Mouse (Mus musculus): ENCODE results near the gene Tacstd2. TPM values are rescaled to one million over a fixed set of nuclear protein-coding genes. Genes with fewer than 3 reads are reported as not detected.
"Not testable (repeated sequence)": the region's sequence is repeated elsewhere in the genome, so short reads cannot be mapped to it uniquely, and the experiment has no call there.

The Tacstd2 gene
- polyA plus RNA-seq (2012; rRNA removed) = 0.16 and 0.36 TPM in 2 replicates

DNA sequence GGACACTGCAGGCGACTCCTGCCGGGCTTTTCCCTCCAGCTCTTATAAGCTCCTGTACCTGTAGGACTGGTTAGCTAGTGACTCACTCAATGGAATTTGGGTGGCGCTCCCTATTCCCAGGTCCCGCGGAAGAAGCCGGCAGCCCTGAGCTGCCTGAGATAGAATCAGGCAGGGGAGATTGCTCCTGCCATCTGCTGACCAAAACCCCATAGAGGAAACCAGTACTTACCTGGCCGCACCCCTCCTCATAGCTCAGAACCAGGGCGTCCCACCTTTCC, at the start of gene Tacstd2:
Tacstd2 (minus strand) TSS at position 20 of the 278 bp plus-strand sequence.
- DNase-seq (ENCODE audit: low read depth, low spot score) = no peak
- WGBS = 4% methylated on average over 8 of the region's 8 CpGs

DNA sequence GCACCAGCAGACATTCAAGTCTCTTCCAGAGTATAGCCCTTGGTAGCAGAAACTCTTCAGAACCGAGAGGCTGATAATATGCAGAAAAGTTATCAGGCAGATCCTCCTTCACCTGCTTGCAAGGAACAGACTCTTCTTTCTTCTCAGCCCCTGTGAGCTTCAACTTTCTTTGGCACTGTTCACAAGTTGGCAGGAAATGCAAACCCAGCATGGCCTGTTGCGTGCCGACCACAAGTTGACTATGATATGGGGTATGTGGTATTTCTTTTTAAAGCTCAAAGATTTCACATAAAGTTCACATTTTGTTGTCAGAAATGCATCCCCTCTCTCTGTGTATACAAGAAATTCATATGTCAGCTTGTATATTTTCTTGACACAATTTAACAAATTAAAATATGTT, 30.7 kb upstream of the Tacstd2 start:
- no peak for DNase-seq (ENCODE audit: low read depth, low spot score)
- 82% methylated on average over 3 of the region's 3 CpGs for WGBS

DNA sequence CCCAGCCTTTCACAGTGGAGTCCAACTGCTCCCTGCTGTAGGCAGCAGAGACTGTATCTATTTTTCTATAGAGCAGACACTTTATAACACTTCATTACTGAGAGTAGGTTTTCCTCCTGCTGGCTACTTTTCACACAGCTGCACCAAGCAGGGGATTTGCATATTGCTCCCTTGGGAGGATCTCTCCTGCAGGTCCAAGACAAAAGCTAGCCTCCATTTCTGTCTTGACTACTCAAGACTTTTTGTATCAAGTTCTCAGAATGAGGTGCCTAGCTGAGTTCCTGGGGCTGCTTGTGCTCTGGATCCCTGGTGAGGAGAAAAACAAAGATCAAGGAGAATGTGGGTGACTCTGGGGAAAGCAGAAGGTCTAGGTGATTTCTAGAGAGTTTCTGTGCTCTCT, 19.8 kb upstream of the Tacstd2 start:
- DNase-seq (ENCODE audit: low read depth, low spot score) = no peak

DNA sequence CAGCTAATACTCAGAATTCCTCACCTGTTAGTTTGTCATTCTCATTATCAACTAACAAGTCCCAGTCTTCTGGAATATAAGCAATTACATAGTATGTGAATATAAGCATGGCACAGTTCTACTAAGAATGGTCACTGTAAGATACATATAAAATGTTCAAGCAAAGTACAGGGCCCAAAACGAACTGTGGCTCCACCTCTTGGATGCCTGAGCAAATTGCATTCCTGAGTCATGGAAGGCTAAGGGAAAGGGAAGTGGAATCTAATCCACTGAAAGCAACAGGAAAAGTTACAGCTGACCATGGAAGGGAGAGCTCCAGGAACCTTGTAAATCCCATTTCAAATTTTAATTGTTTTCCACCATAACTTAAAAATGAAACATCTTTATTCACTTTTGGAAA, 14.0 kb upstream of the Tacstd2 start:
- no peak for DNase-seq (ENCODE audit: low read depth, low spot score)
- 6% methylated on average over 1 of the region's 1 CpGs for WGBS

DNA sequence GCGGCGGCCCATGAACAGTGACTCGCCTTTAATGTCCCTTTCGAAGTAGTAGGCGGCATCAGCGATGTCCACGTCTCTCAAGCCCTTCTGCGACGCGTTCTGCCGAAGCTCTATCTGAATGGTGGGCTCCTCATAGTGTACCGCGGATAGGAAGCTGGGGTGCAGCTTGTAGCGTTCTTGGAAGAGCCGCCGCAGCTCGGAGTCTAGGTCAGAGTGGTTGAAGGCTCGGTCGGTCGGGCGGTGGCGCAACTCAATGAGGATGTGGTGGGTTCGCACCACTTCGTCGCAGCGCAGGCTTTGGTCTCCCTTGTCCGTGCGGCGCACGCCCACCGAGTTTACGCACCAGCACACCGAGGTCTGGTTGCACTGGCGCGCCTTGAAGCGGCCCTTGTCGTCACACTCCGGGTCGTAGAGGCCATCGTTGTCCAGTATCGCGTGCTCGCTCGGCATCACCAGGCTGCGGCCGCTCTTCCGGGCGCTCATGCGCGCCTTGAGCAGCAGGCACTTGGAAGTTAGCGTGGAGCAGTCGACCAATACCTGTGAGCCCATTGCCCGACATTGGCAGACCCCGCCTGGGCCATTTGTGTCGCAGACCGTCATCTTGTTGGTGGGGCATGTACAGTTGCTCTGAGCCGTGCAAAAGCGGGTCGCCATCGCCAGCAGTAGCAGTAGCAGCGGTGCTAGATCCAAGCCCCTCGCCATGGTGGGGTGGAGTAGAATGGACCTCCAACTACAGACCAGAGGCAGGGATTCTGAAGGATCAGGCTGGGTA, 405 bp downstream of the Tacstd2 start:
- 1% methylated on average over 62 of the region's 62 CpGs for WGBS
- no peak for DNase-seq (ENCODE audit: low read depth, low spot score)

DNA sequence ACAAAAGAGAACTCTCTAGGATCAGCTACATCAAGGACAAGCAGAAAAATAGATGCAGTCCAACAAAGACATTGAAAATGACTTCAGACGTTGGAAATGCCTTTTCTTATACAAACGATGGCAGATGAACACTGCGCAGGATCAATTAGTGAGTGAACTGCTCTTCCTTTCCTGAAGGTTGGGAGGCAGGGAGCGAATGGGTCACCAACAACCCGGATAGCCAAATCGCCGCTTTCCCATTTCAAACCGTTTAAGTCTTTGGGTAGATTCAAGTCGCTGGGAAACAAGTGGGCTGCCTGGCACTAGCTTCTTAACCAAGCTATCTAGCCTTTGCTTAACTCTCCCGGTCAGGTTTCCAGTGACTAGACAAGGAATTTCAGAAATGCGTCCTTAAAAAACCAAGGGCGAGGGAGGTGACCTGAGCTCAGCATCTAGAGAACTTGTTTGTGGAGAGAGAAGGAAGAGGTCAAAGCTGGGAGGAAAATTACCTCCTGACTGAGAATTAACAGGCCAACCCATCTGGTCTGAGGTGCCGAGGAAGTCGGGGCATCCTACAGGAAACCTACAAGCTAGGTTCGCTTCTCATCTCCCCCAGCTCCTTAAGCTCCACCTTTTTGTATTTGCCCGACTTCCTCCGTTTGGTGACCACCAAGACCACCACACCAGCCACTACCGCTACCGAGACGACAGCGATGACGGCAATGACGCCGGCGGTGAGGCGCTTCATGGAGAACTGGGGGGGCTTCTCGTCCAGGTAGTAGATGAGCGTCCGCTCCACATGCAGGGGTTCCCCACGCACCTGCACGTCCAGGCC, 1.2 kb downstream of the Tacstd2 start:
- WGBS = 20% methylated on average over 31 of the region's 31 CpGs
- DNase-seq (ENCODE audit: low read depth, low spot score) = no peak

DNA sequence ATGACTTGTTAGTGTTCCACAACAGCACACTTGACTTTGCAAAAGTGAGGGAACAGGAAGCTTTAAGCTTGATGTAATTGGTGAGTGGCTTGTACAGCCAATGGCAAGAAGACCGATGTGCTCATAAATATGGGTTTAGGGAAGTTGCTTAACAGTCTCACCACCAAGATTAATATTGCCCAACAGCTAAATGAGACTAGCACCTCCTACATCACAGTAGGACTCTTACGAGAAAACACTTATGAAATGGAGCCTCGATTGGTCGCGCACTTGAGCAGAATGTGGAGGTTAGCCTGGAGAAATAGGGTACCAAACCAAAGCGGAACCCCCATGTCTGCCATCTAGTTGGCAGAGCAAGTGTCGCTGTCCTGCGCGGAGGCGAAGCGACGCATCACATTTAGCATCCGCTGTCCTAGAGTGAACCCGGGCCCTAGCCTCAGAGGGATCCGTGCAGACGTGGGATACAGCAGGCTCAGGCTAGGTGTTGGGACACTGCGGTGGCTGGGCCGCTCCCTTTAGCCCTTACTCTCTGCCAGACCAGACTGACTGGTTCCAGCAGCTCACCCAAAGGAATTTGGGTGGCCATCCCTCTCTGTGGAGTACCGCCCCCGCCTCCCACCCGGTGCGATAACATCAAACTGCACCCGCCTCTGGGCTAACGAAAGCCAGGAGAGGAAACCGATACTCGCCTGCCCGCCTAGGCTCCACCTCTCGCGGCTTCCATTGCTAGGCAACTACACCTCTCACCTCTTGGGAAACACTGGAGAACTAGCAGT, 2.7 kb downstream of the Tacstd2 start:
- no peak for DNase-seq (ENCODE audit: low read depth, low spot score)
- WGBS = 10% methylated on average over 29 of the region's 29 CpGs

DNA sequence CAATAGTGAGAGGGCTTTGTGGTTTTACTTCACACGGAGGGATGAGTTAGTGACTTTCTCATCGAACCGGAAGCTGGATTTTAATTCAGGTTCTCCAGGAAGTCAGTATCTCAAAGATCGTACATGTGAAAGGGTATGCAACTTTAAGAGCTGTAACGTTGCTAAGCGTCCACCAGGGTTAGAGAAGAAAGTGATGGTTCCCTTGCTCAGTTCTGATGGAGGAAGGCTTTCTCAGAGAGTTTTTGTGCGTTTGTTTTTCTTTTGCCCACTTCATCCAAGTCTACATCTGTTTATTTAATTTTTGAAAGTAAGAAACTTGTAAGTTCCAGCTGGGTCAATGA, 3.8 kb downstream of the Tacstd2 start:
- DNase-seq (ENCODE audit: low read depth, low spot score) = no peak

DNA sequence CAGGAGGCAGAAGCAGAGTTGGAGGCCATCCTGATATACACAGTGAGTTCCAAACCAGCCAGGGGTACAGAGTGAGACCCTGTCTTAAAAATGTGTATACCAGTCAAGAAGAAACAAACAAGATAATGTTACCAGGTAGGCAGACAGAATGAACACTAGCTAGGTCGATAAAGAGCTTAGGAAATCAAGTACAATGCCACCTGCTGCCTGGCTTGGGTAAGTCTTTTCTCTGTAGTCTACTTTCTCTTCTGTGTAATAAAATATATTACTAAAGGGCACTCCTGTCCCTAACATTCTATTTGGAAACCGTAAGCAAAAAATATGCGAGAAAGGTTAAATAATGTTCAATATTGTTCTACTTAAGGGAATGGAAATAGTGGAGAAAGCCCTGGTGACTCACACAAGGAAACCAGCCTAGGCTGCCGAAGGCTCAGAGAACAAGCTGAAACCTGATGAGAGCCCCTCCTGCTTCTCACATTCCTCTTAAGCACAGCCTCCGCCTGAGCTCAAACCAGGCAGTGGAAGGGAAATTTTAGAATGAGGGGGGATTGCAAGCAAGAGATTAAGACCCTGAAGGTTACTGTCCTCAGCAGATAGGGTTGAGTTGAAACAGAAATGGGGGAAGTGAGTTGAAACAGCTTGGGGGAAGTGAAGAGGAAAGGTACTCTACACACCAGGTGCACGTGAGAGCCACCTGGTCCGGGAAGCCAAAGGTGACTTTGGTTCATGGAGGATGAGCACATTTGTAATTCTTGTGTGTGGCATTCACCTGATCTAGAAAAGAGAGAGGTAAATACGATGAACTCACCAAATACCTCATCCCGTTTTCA, 4.4 kb downstream of the Tacstd2 start:
- WGBS = 45% methylated on average over 9 of the region's 9 CpGs
- no peak for DNase-seq (ENCODE audit: low read depth, low spot score)

More for the DNA sequence above, 3.8 kb downstream of the Tacstd2 start:
- WGBS = 70% methylated on average over 7 of the region's 7 CpGs

DNA sequence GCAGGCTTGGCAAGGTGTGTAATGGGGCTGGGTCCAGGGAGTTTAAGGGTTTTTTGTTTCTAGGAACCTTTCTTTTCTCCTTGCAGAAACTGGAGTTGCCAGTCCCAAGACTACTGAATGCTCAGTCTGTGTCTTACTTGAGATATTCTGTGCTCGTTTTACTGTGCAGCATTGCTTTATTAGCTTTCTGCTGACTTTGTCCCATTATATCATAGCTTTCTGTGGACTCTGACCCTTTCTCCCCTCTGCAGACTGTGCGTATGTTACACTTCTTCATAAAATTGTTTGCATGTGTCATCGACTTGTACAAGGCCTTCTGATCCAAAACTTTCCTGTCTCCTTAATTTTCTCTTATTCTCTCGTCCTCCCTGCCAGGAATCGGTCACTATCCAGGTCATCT, 9.2 kb downstream of the Tacstd2 start:
- WGBS = 49% methylated on average over 5 of the region's 5 CpGs
- no peak for DNase-seq (ENCODE audit: low read depth, low spot score)

DNA sequence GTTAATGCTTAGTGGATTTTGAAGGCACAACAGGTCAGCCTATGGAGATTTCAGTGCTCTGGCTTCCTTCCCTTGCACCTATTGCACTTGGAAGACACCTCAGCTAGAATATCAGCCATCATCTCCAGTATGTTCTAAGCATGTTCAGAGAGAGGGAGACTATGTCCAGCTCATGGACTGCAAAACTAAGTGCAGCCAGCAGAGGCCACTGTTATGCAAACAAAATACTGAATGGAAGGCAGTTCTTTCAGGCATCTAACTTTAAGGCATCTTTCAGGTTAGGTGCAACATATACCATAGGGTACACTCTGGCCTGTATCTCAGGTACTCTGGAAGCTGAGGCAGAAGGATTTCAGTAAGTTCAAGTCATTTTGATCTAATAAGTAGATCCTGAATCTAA, 24.8 kb downstream of the Tacstd2 start:
- DNase-seq (ENCODE audit: low read depth, low spot score) = no peak

DNA sequence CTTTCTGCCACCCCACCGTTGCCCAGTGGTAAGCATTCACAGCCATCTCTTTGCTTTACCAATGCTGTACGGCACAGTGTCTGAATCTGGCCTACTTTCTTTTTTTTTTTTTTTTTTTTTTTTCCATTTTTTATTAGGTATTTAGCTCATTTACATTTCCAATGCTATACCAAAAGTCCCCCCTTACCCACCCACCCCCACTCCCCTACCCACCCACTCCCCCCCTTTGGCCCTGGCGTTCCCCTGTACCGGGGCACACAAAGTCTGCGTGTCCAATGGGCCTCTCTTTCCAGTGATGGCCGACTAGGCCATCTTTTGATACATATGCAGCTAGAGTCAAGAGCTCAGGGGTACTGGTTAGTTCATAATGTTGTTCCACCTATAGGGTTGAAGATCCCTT, 33.7 kb downstream of the Tacstd2 start:
- not testable (repeated sequence) for DNase-seq (ENCODE audit: low read depth, low spot score)
- WGBS = 98% methylated on average over 2 of the region's 6 CpGs

DNA sequence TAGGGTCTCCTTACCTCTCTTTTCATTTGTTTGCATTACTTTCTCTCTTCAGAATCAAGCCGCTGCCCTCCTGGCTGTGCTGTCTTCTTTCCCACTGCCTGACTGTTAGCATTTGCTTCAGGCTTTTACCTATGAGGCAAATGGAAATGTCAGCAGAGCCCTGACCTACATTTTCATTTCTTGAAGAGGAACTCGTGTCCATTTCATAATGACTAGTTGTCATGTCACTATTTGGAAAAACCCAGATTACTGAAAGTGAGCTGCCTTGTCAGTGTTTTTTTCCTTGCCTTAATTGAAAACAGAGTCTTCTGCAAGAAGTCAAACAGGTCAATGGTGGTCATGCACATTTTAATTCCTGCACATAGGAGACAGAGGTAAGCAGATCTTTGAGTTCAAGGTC, 43.8 kb downstream of the Tacstd2 start, which contains the start of gene Il23r:
Il23r (minus strand) TSS at position 101 of the 400 bp plus-strand sequence.
- DNase-seq (ENCODE audit: low read depth, low spot score) = no peak
- 70% methylated on average over 2 of the region's 2 CpGs for WGBS

Other genes starting within 250 kb of the Tacstd2 start
- gene Il12rb2, start 159.6 kb downstream of the Tacstd2 start, polyA plus RNA-seq (2012; rRNA removed) = 0.63 and 1.0 TPM in 2 replicates
- 0.12 and 0.18 TPM in 2 replicates for gene Il23r, start 43.9 kb downstream of the Tacstd2 start, polyA plus RNA-seq (2012; rRNA removed)

Data from large intestine, adult 2 months (tissue).